Mouse (Mus musculus): Measurements from ENCODE around the gene Hipk4. TPM values are rescaled to one million over a fixed set of nuclear protein-coding genes. Genes with fewer than 3 reads are reported as not detected.

Hipk4 gene
- total RNA-seq, 4 experiments from 2014 or later, result 0.25 TPM; not detected in 3

Other genes with a start within 250 kb of the Hipk4 start
- 10 to 100 TPM; 48.5 to 59.4 (median 57.9) TPM for gene Ltbp4, start 185.6 kb upstream of the Hipk4 start, total RNA-seq (2022)
- gene Shkbp1, start 167.2 kb upstream of the Hipk4 start, total RNA-seq (2022), result 10 to 100 TPM; 29.6 to 49.1 (median 34.1) TPM
- gene Gm20479, start 165.8 kb upstream of the Hipk4 start, total RNA-seq (2022), result not detected
- gene Sptbn4, start 75.6 kb upstream of the Hipk4 start, total RNA-seq (2022), result 100 to 1,000 TPM; 116 to 147 (median 135) TPM
- 10 to 100 TPM; 14.6 to 21.6 (median 20.1) TPM for gene Blvrb, start 75.3 kb upstream of the Hipk4 start, total RNA-seq (2022)
- 1 to 10 TPM; 3.0 to 4.9 (median 3.9) TPM for gene Sertad3, start 49.5 kb upstream of the Hipk4 start, total RNA-seq (2022)
- gene Sertad1, start 36.4 kb upstream of the Hipk4 start, total RNA-seq (2022), result 10 to 100 TPM in 1 of 4 experiments, 1 to 10 TPM in 3; 6.4 to 10.7 (median 9.3) TPM
- gene Prx, start 23.9 kb upstream of the Hipk4 start, total RNA-seq (2022), result under 1 TPM; 0.38 to 0.43 (median 0.39) TPM
- gene Pld3, start 30.0 kb downstream of the Hipk4 start, total RNA-seq (2022), result 100 to 1,000 TPM; 559 to 594 (median 575) TPM
- 10 to 100 TPM; 25.9 to 34.2 (median 29.8) TPM for gene 2310022A10Rik, start 30.0 kb downstream of the Hipk4 start, total RNA-seq (2022)
- gene Akt2, start 68.3 kb downstream of the Hipk4 start, total RNA-seq (2022), result 100 to 1,000 TPM in 2 of 4 experiments, 10 to 100 TPM in 2; 72.2 to 109 (median 97.5) TPM
- gene Ttc9b, start 130.6 kb downstream of the Hipk4 start, total RNA-seq (2022), result 10 to 100 TPM; 37.0 to 42.0 (median 41.1) TPM
- 100 to 1,000 TPM; 140 to 155 (median 146) TPM for gene Map3k10, start 151.3 kb downstream of the Hipk4 start, total RNA-seq (2022)
- gene Zfp607b, start 166.1 kb downstream of the Hipk4 start, total RNA-seq (2022), result 10 to 100 TPM in 2 of 4 experiments, 1 to 10 TPM in 2; 9.6 to 13.5 (median 10.5) TPM
- 10 to 100 TPM; 37.9 to 43.5 (median 41.4) TPM for gene Zfp60, start 208.1 kb downstream of the Hipk4 start, total RNA-seq (2022)